Mouse (Mus musculus) embryonic fibroblast, embryonic 13.5 days (primary cell): ENCODE measurements around the gene Ctnna2. TPM values are rescaled to one million over a fixed set of nuclear protein-coding genes. Genes with fewer than 3 reads are reported as not detected.

Experiments
- H3K27ac ChIP-seq: 2 replicates; pipeline ENCODE4 v1.5.1; 2012; ENCODE audit warnings: low read length, control low read depth, inconsistent platforms; ENCODE audit not compliant: insufficient read depth
- H3K4me1 ChIP-seq: 2 replicates; pipeline ENCODE4 v1.6.1; 2011; ENCODE audit warnings: low read length; ENCODE audit not compliant: control insufficient read depth, insufficient read depth
- H3K4me3 ChIP-seq: 2 replicates; pipeline ENCODE4 v1.5.1; 2011; ENCODE audit warnings: mild to moderate bottlenecking, control low read depth, low read length; ENCODE audit not compliant: insufficient read depth
- CTCF ChIP-seq: IDR thresholded peaks from 2 replicates; pipeline ENCODE4 v1.5.1; 2011; ENCODE audit warnings: mild to moderate bottlenecking, control low read depth, low read length, moderate library complexity, borderline replicate concordance; ENCODE audit not compliant: insufficient read depth
- POLR2A ChIP-seq: IDR thresholded peaks from 2 replicates; pipeline ENCODE4 v1.6.1; 2011; ENCODE audit warnings: low read depth, mild to moderate bottlenecking, control low read depth, low read length, moderate library complexity
- polyA plus RNA-seq: library from polyadenylated mRNA; stranded (reverse); fragments of >200 nt; gene quantifications from 2 replicates; pipeline ENCODE4 v1.2.4, GENCODE M21; 2011; ENCODE audit warnings: low read depth; ENCODE audit not compliant: missing spikeins, insufficient read length

Ctnna2 gene
- polyA plus RNA-seq, 1 experiment, result 7.5 TPM

DNA sequence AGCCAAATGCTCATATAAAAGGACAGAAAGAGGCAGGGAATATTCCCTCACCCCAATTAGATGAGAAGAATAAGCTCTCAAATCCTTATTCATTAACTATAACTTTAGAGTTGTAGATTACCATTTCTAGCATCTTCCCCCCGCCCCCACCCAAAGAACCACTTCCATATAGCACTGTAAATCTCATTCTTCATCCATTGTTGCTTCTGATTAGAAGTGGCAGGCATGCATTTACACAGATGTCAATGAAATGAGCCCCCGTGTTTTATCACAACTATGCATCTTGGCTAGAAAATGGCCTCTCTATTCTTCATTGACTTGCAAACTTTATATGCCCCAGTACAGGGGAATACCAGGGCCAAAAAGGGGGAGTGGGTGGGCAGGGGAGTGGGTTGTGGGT lies 457.7 kb downstream of the Ctnna2 start:
- TF ChIP-seq CTCF (no peak), POLR2A (no peak)
- H3K27ac ChIP-seq, result no peak overlapping the region
- H3K4me3 ChIP-seq, result no peak overlapping the region
- no peaks in the 10 kb centered on the region for H3K4me1 ChIP-seq

DNA sequence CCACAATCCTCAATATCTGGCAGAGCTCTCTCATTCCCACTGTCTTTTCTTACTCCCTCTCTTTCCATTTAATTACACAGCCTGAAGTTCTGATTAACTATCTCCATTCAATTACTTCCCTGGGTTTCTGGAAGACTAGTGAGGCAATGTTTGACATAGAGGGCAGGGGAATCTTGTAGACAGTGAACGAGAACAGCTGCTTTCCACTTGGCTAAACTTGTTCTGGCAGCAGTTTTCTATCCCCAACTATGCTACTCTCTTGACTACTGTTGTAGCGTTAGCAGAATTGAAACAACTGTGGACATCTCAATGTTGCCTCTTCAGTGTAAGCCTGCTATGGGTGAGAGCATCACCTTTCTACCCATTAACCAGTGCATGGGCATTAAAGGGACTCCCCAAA lies 463.0 kb downstream of the Ctnna2 start:
- TF ChIP-seq POLR2A (no peak), CTCF (no peak)
- H3K4me1 ChIP-seq, result no peaks in the 10 kb centered on the region

DNA sequence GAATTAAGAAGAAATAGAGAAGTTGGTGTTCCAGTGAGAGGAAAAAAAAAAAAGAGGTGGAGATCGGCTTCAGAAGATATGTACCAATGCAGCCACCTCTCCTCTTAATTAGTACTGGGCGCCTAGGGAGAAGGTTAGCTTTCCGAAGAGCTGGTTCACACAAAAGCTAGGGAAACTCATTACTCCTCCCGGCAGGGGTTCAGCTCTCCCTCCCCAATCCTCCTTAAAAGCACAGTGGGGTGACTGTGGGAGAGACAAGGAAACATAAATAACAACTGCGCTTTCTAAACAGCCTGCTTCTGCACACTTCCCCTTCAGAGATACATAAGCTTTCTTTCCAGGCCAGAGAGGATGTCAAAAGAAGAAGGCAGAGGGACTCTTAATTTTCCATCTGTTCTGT lies 467.7 kb downstream of the Ctnna2 start:
- TF ChIP-seq POLR2A (no peak), CTCF (no peak)
- H3K4me3 ChIP-seq, result no peak overlapping the region
- no peaks in the 10 kb centered on the region for H3K4me1 ChIP-seq
- no peak overlapping the region for H3K27ac ChIP-seq

More for the DNA sequence above, 463.0 kb downstream of the Ctnna2 start:
- no peak overlapping the region for H3K4me3 ChIP-seq
- no peak overlapping the region for H3K27ac ChIP-seq

DNA sequence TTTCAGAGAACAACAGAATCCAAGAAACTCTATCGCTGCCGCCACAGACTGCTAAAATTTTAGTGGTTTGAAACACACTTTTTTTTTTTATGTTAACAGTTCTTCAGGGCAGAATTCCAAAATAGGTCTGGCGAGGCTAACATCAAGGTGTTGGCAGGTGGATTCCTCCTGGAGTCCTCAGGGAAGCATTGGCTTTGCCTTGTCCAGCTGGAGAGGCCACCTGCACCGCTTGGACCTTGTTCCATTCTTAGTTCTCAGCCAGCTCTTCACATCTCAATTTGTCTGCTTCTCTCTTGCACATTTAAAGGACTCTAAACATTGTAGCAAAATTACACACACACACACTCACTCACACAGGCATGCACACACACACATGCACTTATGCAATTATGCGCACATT lies 487.8 kb downstream of the Ctnna2 start:
- H3K4me1 ChIP-seq, result no peaks in the 10 kb centered on the region
- no peak for TF ChIP-seq POLR2A
- no peak overlapping the region for H3K27ac ChIP-seq

DNA sequence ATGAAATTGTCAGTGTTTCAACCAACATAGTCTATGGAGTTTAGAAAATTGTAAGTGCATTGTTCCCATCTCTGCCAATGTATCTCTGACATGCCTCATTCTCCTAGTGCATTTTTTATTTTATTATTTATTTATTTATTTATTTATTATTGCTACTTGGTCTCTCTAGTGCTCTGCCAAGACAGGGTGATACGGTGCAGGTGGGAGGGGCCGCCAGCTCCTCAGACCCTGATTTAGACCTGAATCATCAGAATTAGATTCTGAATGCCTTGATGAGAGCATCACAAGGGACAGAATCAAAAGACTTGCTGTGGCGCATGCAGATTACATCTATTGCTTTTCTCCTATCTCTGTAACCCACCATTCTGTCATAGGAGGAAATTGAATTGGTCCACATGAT lies 492.8 kb downstream of the Ctnna2 start:
- TF ChIP-seq CTCF (no peak), POLR2A (no peak)
- H3K4me3 ChIP-seq, result no peak overlapping the region
- H3K4me1 ChIP-seq, result no peaks in the 10 kb centered on the region
- no peak overlapping the region for H3K27ac ChIP-seq

More for the DNA sequence above, 487.8 kb downstream of the Ctnna2 start:
- no peak overlapping the region for H3K4me3 ChIP-seq

DNA sequence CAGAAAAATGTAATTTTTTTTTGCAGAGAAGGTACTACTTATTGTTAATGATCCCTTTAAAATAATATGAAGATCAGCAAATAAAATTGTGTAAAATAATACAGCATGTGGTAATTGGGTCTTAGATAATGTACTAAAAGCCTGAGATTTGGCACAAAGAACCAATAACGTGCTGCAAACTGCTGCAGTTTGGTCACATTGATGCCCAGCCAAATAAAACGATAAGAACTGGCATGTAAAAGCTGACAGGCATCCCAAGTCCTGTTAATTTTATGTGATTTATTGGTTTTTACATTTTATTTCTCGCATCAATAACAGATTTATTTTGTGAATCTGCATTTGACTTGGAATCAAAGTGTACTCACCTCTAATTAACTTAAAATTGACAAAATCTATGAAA lies 497.4 kb downstream of the Ctnna2 start:
- Histone ChIP-seq H3K4me3 (no peak overlapping the region), H3K27ac (no peak overlapping the region), H3K4me1 (no peaks in the 10 kb centered on the region)
- TF ChIP-seq POLR2A (no peak), CTCF (no peak)

DNA sequence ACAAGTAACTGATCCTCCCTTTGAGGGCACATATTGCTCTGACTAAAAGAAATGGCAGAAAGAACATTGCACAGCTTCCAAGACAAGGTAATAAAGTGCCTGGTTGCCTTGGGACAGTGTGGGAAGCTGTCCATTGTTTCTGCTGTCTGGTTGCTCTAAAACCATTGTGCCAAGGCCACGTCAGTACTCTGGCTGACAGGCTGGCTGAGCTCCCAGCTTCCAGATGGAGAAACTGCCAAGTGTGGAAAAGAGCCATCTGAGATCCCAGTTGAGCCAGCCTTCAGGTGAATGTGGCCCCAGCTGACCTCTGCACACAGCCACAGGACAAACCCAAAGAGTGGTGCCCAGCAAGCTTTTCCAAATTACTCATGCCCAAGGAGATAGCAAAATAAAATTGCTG lies 504.1 kb downstream of the Ctnna2 start:
- H3K27ac ChIP-seq, result no peak overlapping the region
- H3K4me1 ChIP-seq, result no peaks in the 10 kb centered on the region
- TF ChIP-seq CTCF, result no peak
- no peak for TF ChIP-seq POLR2A

DNA sequence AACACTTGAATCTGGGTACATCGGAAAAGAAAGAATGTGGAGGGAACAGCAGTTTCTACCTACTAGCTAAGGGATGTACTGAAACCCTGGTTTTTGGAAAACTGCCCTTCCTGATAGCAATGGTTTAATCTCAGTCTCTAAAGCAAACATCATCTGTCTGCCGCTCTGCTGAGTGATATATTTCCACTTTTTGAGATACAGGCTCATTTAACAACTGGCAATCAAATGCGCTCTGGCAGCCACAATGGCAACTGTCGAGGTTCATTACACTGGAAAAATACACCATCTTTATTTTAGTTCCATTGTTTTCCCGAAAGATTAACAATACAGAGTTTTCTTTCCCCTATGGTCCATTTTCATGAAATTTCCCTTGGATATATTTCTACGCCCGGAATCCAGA lies 506.2 kb downstream of the Ctnna2 start:
- Histone ChIP-seq H3K4me3 (no peak overlapping the region), H3K4me1 (no peaks in the 10 kb centered on the region), H3K27ac (no peak overlapping the region)
- TF ChIP-seq POLR2A, result no peak
- no peak for TF ChIP-seq CTCF

More for the DNA sequence above, 504.1 kb downstream of the Ctnna2 start:
- H3K4me3 ChIP-seq, result no peak overlapping the region

DNA sequence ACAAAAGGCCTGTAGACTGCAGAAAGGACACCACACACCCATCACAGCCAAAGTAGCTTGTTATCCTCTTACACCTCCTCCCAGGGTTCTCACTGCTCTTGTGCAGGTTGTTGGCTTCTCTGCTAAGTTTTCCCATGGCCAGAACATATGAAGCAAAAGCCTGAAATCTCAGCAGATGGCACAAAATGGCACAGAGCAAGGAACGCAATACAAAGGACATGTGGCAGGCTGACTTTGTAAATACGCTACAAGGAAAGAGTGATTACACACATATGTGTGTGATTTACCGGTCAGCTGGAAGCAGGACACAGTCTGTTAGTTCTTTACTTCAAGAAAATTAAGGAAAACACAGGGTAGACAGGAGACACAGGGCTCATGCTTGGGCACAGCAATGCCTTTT lies 511.4 kb downstream of the Ctnna2 start:
- Histone ChIP-seq H3K27ac (no peak overlapping the region), H3K4me1 (no peaks in the 10 kb centered on the region), H3K4me3 (no peak overlapping the region)
- TF ChIP-seq POLR2A, result no peak
- no peak for TF ChIP-seq CTCF

DNA sequence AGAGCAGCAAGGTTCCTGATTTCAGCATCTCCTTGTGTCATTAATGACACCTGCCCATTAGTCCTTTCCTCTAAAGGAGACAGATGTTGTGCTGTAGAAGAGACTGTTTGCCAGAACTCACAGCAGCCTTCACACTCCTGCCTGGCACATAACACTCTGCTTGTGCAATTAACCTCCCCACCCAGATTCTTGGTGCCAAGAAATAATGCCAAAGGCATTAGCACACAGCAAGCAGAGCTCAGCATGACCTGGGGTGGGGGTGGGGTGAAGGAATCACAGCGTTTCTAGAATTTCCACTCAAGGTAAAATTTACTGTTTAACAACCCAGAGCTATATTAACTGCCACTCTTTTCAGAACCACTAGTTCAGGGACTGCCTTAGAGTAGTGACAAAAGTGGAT lies 516.8 kb downstream of the Ctnna2 start:
- Histone ChIP-seq H3K4me1 (no peaks in the 10 kb centered on the region), H3K4me3 (no peak overlapping the region), H3K27ac (no peak overlapping the region)
- TF ChIP-seq POLR2A (no peak), CTCF (no peak)

DNA sequence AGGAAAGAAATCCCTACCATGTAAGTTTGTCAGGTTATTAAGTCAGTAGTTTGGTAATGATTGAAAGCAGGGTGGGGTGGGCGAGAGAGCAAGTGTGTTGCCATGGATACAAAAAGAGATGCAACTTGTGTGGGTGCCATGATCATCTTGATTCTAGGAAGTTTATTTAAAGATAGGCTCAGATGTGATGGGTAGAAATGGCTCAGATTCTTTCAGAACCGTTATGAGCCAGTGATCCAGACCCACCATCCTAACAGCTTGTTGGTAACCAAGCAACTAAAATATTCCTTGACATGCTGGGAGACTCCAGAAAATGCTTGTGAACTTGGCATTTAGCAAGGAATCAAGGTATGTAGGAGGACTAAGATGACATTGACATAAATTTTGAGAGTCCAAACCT lies 521.6 kb downstream of the Ctnna2 start:
- TF ChIP-seq CTCF, result no peak
- TF ChIP-seq POLR2A, result no peak
- no peak overlapping the region for H3K27ac ChIP-seq
- H3K4me1 ChIP-seq, result no peaks in the 10 kb centered on the region
- no peak overlapping the region for H3K4me3 ChIP-seq
